Mouse (Mus musculus) liver, adult 2 months (tissue): ENCODE results near the gene Dgkd.

Experiments used
- CTCF ChIP-seq: fragments of 200-500 bp; IDR thresholded peaks from 2 replicates; pipeline ENCODE4 v1.5.1; 2011; ENCODE audit warnings: low read depth, low read length, control low read depth
- POLR2A ChIP-seq: fragments of 200-500 bp; IDR thresholded peaks from 2 replicates; pipeline ENCODE4 v1.6.1; 2011; ENCODE audit warnings: low read length, control low read depth; ENCODE audit not compliant: insufficient read depth; ENCODE audit errors: extremely low read depth

GRCm38 (mm10) chr1:87935095-87935494, 82.0 kb downstream of the Dgkd start:
- TF ChIP-seq CTCF, result no peak
- TF ChIP-seq POLR2A, result no peak
